Mouse (Mus musculus) embryo, embryonic 10 days (tissue): Measurements from ENCODE around the gene Dnaaf1.

ENCODE experiments used
- DNase-seq: peaks from one replicate; pipeline ENCODE4 v3.0.0-alpha.2; 2015; ENCODE audit warnings: low spot score

The Dnaaf1 gene

DNA sequence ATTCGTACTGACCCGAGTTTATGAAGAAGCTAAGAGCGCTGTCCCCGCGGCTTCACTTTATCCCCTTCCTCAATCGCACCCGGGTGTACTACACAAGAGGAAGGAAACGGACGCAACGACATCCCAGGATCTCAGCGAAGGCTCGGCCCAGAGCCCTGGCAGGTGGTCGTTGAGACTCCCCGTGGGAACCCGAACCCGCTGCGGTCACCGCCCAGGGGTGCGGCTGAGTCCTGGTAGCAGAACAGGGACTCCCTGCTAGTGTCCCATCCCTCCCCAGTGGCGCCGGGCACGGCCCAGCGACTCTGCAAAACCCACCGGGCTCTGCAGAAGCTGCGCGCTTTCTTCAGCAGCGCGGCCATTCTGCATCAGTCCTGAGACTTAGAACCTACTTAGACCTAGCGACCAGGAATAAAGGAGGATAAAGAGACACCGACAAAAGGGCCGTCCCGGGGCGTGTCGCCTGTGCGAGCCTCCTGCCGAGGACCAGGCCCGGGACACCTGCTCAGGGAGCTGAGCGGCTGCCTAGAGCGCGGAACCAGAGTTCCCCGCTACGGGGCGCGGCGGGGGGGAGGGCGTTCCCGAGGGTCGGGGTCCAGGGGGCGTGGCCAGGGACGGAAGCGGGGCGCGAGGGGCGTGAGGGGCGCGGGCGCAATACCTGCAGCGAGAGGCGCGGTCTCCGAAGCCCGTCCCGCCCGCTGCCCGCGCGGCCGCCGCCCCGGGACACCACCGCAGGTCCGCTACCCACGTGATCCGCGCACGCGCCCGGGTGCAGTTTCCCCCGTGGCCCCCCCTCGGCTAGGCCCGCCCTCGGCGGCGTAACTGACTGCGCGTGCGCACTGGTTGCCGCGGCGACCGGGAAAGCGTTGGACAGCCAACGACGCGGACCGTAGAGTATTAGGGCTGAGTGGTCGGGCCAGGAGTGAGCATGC is at the start of gene Dnaaf1, which contains the start of gene Hsdl1:
TSS of gene Dnaaf1 (plus strand) at position 799 of the 929 bp plus-strand sequence.
TSS of gene Hsdl1 (minus strand) at position 747 of the 929 bp plus-strand sequence.
- DNase-seq, result peak; percentile 95

DNA sequence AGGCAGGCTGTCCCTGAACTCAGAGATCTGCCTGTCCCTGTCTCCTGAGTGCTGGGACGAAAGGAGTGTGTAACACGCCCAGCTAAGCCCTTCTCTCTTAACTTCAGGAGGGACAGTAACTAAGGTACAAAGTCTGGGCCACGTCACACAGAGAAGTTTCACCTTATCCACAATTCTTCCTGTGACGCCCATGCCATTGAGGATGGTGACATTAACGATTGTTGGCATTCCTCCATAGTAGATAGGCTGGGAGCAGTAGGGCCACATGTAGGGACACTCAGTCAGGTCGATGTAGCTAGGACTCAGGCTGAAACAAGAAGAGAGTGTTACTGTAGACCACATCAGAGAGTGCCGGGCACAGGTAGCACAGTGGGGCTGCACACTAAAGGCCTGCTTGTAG is 46.3 kb upstream of the Dnaaf1 start:
- DNase-seq, result no peak

DNA sequence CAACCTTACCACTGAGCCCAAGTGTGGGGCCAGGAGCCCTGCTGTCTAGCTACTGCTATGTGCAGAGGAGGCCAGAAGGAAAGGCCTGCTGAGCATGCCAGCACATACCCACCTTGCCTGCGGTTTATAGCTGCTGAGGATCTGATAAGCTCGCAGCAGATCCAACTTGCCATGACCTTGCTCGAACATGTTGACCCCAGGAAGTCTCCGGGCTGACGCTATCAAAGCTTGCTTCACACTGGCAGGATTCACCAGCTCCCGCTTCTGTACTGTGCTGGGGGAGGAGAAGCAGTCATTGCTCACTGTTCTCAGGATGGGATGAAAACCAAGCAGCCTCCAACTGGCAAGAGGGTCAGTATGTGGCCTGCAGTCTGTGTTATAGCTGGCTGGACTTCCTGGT is 44.1 kb upstream of the Dnaaf1 start:
- no peak for DNase-seq

DNA sequence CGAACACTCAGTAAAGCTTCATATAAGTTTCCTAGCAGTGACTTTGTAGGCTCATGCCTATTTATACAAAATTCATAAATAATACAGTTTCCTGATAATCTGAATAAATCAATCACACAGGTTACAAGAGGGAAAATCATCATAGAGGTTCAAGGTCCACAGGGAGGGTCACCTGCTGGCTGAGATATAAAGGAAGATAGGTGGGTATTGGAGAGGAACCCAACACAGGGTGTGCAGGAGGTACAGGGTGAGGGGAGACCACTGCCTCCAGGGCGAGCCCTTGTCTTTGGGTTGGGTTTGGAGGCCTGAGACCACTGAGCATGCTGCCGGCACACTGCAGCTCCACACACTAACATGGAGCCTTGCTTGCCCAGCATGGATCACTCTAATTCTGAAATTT is 43.6 kb upstream of the Dnaaf1 start:
- no peak for DNase-seq

DNA sequence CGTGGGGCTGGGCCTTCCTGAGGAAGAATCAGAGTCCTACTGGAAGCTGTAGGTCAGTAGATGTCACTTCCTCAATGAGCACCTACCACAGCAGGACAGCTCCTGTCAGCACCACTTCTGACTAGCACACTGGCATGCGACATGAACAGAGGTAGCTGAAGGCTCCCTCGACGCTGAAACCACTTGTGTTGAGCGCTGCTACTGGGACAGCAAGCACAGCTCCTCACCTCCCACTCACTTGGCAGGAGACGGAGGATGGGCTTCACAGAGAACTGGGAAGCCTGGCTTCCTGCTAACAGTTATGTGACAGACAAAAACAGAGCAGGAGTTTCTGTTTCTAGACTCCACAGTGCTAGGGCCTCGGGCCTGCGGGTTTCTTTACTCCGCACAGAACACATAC is 43.1 kb upstream of the Dnaaf1 start:
- no peak for DNase-seq

DNA sequence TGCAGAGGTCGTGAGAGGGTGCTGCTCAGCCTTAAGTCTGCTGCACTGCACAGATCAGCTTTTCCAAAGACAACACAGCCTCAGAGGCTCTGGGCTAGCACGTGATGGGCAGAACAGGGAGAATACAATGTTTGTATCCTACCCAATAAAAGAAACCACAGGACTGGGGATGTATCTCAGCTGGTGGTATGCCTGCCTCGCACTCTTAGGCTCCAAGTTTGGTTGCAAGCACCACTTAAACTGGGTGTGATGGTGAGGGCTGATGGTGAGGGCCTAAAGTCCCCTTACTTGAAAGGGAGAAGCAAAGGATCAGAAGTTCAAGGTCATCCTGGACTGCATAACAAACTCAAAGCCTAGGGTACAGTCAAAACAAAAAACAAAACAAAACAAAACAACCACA is 30.4 kb upstream of the Dnaaf1 start:
- no peak for DNase-seq

DNA sequence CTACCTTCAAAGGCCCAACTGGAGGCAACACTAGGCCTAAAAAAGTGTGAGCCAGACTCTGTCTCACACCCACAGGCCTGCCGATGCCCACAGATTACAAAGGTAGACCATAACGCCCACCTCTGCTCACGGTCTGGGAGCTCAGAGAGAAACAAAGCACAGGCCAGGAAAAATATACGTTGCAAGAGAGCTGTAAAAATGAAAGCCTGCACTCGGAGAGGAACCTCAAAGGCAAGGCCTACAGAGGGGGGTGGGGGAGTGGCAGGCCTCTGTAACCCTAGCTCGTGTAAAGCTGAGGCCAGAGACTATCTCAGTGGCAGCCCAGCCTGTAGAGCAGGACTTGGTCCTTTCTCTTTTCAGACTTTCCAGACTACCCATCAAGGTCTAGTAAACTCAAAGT is 29.9 kb upstream of the Dnaaf1 start:
- no peak for DNase-seq

DNA sequence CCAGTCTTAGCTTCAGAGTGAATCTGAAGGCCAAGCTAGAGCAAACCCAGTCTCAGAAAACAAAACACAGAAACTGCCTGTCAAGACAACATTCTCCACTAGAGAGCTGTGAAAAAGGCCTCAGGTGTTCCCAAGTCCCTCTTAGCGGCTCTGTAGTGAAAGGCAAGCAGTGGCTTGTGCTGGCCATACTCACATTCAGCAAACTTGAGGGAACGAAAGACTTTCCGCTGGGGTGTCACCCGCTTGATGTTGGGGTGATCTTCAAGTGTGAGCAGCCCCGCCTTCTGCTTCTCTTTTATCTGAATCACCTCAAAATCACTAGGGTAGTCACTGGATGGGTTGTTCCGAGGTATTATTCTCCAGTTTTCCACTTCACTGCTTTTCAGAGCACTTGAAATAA is 29.2 kb upstream of the Dnaaf1 start:
- no peak for DNase-seq

DNA sequence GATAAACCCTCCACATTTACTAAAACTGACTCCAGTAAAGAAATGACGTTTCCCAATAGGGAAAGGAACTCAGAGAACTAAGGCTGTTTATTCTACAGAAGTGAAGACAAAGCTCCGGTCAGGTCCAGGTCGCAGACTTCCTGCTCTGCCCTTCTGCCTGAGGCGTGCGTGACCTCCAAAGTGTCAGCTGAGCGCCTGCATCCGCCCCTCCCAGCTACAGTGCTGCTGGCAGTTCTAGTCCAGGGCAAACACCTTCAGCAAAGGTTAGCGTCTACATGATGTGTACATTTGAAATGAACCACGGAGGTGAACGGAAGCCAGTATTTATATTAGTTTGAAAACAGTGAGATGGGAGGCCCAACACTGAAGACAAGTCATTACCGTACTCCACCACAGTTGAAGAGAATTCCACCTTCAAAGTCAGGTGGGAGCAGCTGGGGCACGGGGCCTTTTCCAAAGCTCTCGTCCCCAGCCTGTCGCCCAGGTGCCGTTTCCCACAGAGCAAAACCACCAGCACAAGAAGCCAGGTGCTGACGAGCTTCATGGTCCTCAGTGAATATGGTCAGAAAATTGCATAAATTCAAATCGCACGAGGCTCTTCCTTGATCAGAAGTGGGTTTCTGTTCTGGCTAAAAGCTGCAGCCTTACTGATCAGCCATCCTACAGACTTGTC is 27.9 kb upstream of the Dnaaf1 start:
- DNase-seq, result no peak

DNA sequence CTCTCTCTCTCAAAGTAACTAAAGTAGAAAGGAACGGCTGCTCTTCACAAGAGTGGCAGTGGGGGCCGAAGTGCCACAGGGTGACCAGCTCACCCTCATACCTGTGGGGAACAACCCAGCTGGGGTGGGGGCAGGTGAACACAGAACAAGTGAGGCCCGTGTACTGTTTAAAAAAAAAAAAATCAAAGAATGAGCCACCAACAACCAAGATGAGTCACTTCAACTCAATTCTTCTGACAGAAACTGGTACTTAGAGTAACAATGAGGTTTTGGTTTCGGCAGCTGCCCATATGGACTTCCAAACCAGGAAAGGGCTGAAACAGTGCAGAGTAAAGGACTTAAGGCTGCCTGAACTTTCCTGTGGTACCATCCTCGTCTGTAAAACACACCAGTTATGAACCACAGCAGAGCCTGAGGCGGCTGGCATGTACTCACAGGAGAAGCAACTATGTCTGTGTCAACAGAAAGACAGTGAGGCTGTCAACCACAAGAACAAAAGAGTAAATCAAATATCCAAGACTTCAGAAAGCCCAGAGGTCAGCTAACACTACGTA is 26.4 kb upstream of the Dnaaf1 start:
- no peak for DNase-seq

DNA sequence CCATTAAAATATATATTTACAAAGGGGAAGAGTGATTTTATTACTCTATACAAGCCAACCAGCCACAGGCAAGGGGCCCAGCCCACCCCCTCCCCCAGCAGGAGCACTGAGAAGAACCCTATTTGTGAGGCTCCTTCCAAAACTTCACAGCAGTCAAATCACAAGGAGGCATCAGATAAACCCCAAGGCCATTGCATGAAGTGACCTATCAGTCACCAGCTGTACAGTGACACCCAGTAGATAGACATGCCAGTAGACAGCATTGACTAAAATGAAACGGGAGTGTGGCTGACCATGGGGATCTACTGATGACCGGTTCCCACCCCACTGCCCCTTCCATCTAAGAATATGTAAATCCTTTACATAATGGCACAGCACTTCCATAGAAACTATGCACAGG is 22.1 kb upstream of the Dnaaf1 start:
- no peak for DNase-seq

DNA sequence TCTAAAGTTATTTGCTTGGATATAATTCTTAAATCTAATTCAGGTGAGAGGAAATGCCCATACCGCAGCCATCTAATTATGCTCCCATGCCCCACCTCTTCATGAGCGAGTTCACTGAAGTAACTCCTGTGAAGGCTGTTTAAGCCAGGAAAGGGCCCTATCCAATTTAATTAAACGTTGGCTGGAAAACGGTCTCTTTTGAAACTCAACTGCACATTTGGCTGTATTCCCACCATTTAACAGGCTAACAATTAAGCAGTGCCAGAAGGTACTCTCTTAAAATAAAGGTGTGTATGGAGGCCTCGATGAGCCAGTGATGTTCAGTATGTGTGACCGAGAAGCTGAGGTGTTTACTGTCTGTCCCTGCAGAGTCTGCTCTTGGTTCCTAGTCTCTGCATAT is 19.2 kb upstream of the Dnaaf1 start:
- no peak for DNase-seq

DNA sequence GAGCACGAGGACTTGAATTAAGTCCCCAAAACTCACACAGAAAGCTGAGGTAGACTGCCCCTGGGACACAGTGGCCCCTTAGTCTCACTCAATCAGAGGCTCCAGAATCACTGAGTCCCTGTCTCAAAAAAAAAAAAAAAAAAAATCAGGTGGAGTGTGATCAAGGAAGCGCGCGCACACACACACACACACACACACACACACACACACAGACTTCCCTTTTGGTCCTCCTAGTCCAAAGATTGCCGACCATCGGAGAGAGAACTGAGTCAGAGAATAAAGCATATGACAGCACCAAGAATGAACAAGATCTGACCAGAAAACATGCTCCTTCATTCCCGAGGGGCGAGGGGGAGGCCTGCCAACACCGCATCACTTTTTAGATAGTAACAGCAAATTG is 17.9 kb upstream of the Dnaaf1 start:
- DNase-seq, result no peak

DNA sequence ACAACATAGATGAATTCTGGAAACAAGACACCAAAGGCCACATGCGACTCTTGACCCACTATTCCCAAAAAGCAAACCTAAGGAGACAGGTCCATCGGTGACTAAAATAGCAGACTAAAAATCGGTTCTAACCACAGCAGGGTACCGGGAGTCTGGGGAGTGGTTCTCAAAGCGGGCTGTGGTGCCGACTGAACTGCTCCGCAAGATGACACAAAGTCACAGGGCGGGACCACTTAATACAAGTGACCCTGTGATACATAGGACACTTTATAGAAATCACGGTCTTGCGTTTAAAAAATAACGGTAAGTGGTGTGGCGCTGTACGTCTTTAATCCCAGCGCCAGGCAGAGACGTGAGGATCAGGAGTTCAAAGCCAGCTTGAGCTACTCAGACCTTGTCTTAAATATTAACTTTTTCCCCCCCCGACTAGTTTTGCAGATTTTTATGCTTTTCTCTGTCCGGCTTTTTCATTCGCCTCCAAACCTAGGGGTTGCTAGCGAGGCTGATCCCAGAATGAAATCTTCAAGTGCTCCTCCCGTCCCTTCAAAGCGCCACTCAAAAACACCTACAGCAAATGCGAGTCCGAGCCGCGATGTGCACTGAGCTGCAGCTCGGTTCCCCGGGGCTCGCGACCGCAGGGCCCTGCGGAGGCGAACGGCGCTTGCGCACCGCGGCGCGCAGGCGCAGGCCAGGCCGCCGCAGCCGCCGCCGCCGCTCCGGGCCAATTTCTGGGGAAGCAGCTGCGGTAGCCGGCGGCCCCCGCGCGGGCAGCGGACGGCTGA is 17.0 kb upstream of the Dnaaf1 start:
- peak; percentile 81 for DNase-seq

DNA sequence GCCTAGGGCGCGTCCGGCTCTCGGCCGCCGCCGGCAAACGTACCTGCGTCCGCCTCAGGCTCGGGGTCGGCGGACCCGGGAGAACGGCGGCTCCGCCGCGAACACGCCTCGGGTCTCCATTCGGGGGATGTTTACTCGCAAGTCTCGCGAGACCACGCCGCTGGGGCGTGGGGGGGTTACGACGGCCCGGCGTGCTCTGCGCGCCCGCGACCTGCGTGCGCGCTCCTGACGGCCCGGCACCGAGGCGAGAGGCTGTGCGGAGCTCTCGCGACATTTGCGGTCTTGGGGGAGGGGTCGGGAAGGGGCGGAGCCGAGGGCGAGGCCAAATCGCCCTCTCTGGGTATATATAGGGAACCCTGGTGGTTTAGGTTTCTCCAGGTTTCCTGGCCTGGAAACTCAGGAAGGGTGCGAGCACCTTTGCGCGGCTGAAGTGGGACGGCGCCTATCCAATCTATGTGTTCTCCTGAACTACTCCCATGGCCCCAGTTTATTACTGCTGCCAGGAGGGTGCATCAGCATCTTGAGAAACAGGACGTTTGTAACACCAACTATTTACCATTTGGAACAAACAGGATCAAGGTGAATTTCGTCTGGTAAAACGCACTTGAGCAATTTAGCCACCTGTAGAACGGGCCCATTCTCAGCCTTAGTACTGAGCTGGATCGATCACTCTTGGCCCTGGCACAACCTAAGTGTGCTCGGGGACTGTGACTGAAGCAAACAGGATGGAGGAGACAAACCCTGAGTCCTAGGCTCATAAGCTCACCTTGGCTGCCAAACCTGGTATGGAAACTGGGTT is 16.2 kb upstream of the Dnaaf1 start, which contains the start of gene Mbtps1:
TSS of gene Mbtps1 (minus strand) at position 133 of the 799 bp plus-strand sequence.
- peak; percentile 94 for DNase-seq

DNA sequence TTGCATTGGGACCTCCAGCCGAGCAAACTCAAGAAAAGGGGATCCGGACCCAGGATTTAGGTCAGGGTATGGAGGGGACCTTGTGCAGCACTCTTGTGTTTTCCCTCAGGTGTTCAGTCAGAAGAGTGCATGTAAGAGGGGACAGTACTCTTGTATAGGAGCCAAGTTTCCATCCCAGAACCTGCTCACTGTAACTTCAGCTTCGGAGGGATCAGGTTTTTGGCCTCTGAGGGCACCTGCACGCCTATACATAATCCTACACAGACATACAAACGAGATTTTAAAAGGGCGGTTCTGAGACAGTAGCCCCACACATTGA is 15.7 kb upstream of the Dnaaf1 start:
- no peak for DNase-seq

DNA sequence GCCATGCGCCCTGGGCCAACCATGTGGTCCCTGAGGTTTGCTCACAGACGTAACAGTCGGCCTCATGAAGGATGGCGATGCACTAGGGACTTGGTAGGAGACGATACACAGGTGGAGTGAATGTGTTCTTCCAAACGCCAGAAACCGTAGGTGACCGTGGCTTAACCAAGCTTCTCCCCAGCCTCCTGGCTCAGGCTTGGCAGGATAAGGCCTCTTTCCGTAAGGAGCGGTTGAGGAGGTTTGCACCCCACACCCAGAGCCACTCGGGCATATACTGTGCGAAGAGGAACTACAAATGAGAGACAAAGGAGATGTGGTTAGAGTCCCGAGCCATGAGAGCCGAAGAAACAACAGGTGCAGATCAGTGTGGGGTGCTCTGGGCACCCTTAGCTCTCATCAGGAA is 11.2 kb upstream of the Dnaaf1 start:
- no peak for DNase-seq

DNA sequence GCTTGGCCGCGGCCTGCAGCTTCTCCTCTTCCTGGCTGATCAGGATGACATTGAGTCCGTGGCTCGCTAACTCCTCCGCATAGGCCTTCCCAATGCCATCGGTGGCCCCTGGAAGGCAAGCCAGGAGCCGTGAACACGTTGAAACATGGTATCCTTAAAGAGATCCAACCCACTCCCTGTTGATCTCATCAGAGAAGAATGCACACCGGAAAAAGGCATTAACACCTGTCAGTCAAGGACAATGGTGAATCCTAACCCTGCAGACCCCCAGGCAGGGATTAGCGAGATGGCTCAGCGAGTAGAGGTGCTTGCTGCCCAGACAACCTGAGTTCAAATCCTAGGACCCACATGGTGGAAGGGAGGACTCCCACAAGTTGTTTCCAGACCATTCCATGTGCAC is 8.7 kb upstream of the Dnaaf1 start:
- no peak for DNase-seq

DNA sequence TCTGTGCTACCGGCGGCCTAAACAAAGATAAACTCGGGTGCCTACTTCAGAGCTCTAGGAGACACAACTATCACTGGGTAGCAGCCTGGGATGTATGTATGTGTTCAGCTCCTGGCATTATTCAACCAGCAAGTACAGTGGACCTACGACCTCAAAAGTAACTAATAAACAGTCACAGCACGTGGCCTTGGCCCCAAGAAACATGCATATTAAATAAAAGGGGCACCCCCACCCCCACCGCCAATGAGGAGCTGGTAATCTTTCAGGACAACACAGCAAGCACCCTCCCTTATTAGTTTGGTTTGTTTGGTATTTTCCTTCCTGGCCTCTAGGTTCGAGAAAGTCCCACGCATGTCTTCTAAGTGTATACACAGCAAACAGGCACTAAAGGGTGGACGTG is 6.8 kb upstream of the Dnaaf1 start:
- no peak for DNase-seq

DNA sequence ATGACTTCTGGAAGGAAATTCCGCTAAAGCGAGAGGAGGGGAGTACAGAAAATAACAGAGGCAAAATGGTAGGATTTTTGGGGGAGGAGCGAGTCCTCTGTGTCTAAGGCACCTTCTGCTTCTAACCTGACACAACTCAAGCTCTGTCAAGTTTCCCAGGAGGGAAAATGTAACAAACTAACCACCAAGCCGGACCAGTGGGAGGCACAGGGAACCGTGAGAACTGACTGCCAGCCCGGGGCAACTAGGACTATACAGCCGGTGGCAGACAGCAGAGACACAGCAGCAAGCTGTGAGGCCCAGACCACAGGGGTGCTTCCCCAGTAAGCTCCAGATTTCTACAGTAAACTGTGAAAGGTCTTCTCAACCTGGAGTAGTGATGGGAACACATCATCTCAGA is 6.1 kb upstream of the Dnaaf1 start:
- no peak for DNase-seq

DNA sequence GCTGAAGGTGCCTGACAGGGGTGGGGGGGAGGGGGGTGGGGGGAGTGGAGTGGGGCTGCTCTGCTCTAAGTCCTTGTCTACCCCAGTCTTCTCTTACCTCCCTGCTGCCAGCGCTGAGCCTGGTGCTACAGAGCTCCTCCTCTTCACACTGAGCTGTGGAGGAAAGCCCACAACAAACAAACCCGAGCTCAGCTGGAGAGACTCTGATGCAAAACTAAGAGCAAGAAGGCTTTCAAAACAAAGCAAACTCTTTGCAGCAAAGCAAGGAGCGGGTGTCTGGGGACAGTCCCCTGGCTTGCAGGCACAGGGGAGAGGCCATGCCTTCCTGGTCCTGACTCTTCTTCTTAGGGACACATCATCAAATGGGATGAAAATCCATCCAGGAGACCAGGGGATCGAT is 5.2 kb upstream of the Dnaaf1 start:
- no peak for DNase-seq

DNA sequence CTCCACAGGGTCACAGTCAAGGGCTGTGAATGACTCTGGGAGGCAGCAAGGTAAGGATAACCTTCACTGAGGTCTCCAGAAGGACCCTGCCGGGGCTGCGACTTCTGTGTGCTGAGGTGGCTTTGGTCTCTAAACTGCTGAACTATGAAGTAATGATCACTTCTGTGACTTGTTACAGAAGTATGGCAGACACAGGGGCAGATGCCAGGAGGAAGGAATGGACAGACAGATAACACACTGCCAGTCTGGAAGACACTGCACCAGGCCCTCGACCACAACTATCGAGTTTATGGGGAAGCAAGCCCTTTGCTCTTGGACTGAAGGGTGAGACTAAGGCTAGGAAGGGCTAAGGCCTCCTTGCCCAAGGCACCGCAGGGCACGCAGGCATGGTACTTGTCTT is 3.9 kb upstream of the Dnaaf1 start:
- no peak for DNase-seq
